Mouse (Mus musculus) limb, embryonic 15.5 days (tissue): ENCODE results near the gene Msmp. TPM values are rescaled to one million over a fixed set of nuclear protein-coding genes. Genes with fewer than 3 reads are reported as not detected.

ENCODE experiments used
- ATAC-seq: fragments of 200-750 bp; cut with Nextera tagmentation; 2 replicates; pipeline ENCODE4 v1.8.0; 2017; ENCODE audit warnings: low read depth, moderate TSS enrichment; ENCODE audit not compliant: insufficient number of reproducible peaks, low FRiP score, low TSS enrichment
- H3K27ac ChIP-seq: fragments of 300-500 bp; sonication (generic); 2 replicates; pipeline ENCODE4 v1.5.1; 2015; ENCODE audit warnings: moderate library complexity, mild to moderate bottlenecking, inconsistent platforms
- H3K27me3 ChIP-seq: fragments of 300-500 bp; sonication (generic); 2 replicates; pipeline ENCODE4 v1.6.1; 2015; ENCODE audit warnings: inconsistent platforms
- H3K36me3 ChIP-seq: fragments of 300-500 bp; sonication (generic); 2 replicates; pipeline ENCODE4 v1.6.1; 2015; ENCODE audit warnings: inconsistent platforms
- H3K4me1 ChIP-seq: fragments of 300-500 bp; sonication (generic); 2 replicates; pipeline ENCODE4 v1.6.1; 2015; ENCODE audit warnings: inconsistent platforms
- H3K4me2 ChIP-seq: fragments of 300-500 bp; sonication (generic); 2 replicates; pipeline ENCODE4 v1.6.1; 2015; ENCODE audit warnings: mild to moderate bottlenecking, inconsistent platforms
- H3K4me3 ChIP-seq: fragments of 300-500 bp; sonication (generic); 2 replicates; pipeline ENCODE4 v1.5.1; 2015; ENCODE audit warnings: mild to moderate bottlenecking, inconsistent platforms
- H3K9ac ChIP-seq: fragments of 300-500 bp; sonication (generic); 2 replicates; pipeline ENCODE4 v1.6.1; 2015; ENCODE audit warnings: inconsistent platforms
- H3K9me3 ChIP-seq: fragments of 300-500 bp; sonication (generic); 2 replicates; pipeline ENCODE4 v1.6.1; 2016; ENCODE audit warnings: inconsistent platforms
- WGBS: fragments of 180-500 bp; shearing (Covaris S2); methylation state at CpG from one replicate; pipeline ENCODE4 v1.1.7; 2015; 5-methylcytosine and 5-hydroxymethylcytosine counted together
- polyA plus RNA-seq: library from polyadenylated mRNA; unstranded; fragments of >200 nt; fragmentation: Nextera tagmentation; extraction: Ambion mirVana; gene quantifications from 2 replicates; pipeline ENCODE4 v1.2.1, GENCODE M21; 2015

Gene Msmp
- polyA plus RNA-seq, 1 experiment from 2014 or later = 2.0 TPM

DNA sequence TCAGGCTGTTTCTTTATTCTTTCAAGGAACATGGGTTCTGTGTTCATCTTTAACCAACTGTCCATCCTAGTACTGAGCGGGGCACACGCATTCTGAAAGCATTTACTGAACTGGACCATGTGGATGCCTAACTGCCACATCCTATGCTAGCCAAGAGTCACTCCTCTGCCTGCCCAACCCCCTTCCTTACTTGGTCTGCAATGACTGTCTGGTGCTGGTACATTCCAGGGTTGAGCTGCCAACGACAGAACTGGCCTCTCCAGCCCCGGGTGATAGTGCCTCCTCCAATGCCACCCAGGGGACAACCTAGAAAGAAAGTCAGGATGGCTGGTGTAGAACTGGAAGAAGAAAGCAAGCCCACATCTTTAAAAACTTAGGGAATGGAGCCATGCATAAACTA lies 10.7 kb downstream of the Msmp start:
- peaks cover 26% of the 10 kb centered on the region for H3K4me1 ChIP-seq
- no peaks in the 10 kb centered on the region for H3K9me3 ChIP-seq
- no peak overlapping the region for H3K27ac ChIP-seq
- H3K4me3 ChIP-seq = no peak overlapping the region
- H3K36me3 ChIP-seq = peaks cover 57% of the 10 kb centered on the region
- H3K9ac ChIP-seq = no peak overlapping the region
- 86% methylated on average over 4 of the region's 4 CpGs for WGBS
- no peak for ATAC-seq
- H3K4me2 ChIP-seq = no peak overlapping the region
- no peaks in the 10 kb centered on the region for H3K27me3 ChIP-seq

DNA sequence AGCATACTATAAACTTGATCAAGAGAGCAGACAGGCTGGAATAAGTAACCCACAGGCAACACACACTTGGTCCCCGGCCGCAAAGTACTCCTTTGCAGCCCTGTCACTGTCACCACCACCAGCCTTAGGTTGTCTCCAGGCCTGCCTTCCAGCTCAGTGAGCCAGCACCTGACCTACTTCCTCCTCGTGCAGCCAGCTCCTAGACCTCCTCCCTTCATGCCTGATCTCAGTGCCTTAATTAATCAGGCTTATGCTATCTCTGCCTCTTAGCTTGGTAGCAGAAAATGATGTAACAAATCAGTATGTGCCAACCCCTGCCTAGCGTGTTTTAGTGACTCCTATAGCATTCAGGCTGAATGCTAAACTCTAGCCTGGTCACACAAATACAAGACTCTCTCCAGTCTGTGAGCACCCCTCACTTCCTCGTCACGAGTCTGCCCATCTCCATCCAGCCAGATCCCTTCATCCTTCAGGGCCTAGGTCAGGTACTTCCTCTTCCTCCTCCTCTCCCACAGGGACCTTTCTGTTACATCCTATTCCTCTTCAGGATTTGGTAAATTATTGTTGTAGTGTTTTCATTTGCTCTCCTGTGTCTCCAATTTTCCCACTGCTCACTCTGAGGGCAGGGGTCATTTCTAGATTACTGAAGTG lies 12.8 kb downstream of the Msmp start:
- no peak overlapping the region for H3K4me2 ChIP-seq
- whole genome bisulfite sequencing = 80% methylated on average over 6 of the region's 6 CpGs
- peaks cover 9% of the 10 kb centered on the region for H3K4me1 ChIP-seq
- H3K27me3 ChIP-seq = no peaks in the 10 kb centered on the region
- no peak overlapping the region for H3K4me3 ChIP-seq
- ATAC-seq = no peak
- H3K27ac ChIP-seq = no peak overlapping the region
- H3K9me3 ChIP-seq = no peaks in the 10 kb centered on the region
- H3K9ac ChIP-seq = no peak overlapping the region
- peaks cover 78% of the 10 kb centered on the region for H3K36me3 ChIP-seq

DNA sequence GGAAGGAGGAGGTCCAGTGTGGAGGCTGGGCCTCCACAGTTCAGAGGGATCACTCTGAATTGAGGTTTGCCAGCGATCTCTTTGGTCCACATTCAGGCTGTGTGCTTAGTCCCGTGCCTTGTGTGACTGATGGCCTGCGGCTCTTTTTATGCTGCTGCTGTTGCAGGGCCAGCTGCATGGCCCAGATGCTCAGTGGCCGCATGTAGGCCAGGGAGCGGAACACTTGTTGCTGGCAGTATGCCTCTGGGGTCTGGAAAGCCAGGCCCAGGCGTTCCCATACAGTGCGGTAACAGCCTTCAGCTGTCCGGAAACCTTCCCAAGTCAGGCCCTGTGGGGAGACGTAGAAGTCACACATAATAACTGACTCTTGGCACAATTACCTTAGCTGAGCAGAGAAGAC lies 17.2 kb downstream of the Msmp start:
- Histone ChIP-seq H3K27me3 (no peaks in the 10 kb centered on the region), H3K9ac (no peak overlapping the region), H3K4me2 (no peak overlapping the region), H3K36me3 (peaks cover 84% of the 10 kb centered on the region), H3K9me3 (no peaks in the 10 kb centered on the region), H3K4me1 (peaks cover 13% of the 10 kb centered on the region), H3K4me3 (no peak overlapping the region), H3K27ac (no peak overlapping the region)
- WGBS = 92% methylated on average over 9 of the region's 9 CpGs
- ATAC-seq = no peak

DNA sequence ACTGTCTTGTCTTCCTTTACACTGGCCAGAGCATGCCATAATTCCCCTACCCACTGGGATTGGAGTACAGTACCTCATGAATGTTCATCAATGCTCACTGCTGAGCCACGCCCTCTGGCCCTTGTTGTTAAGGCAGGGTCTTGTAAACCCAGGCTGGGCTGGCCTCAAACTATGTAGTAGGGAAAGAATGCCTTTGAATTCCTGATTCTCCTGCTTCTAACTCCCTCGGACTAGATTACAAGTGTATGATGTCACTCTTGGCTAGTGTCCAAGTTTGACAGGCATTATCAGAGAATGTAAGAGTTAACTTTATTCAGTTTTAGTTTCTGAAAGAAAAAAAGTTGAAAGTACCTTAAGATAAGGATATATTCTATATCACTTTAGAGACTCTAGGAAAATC lies 20.1 kb downstream of the Msmp start:
- Histone ChIP-seq H3K4me3 (no peak overlapping the region; the same call in 1 of the 2 replicates), H3K27me3 (no peaks in the 10 kb centered on the region), H3K9me3 (no peaks in the 10 kb centered on the region), H3K36me3 (peaks cover 55% of the 10 kb centered on the region), H3K4me1 (peaks cover 32% of the 10 kb centered on the region), H3K9ac (no peak overlapping the region), H3K4me2 (no peak overlapping the region), H3K27ac (no peak overlapping the region)
- 47% methylated on average over 2 of the region's 2 CpGs for WGBS
- no peak for ATAC-seq

DNA sequence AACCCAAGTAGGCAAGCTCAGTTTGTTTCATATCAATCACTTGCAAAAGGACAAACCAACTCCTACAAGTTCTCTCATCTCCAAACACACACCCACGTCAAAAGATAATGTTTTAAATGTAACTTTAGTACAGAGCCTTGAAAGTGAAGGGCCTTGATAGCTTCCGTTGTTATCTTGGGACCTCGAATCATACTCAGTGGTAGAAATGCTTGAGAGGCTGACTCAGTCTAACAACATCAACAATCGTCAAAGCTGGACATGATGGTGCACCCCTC lies 20.8 kb downstream of the Msmp start:
- Histone ChIP-seq H3K9me3 (no peaks in the 10 kb centered on the region), H3K27ac (0 out of 2 replicates have a peak overlapping the region, but pooled peaks have one; percentile 99), H3K4me1 (peaks cover 39% of the 10 kb centered on the region), H3K27me3 (no peaks in the 10 kb centered on the region), H3K36me3 (peaks cover 48% of the 10 kb centered on the region), H3K4me2 (peak overlapping the region; percentile 75), H3K4me3 (peak overlapping the region; percentile 70), H3K9ac (no peak overlapping the region)
- 86% methylated on average over 4 of the region's 4 CpGs for WGBS
- ATAC-seq = no peak

DNA sequence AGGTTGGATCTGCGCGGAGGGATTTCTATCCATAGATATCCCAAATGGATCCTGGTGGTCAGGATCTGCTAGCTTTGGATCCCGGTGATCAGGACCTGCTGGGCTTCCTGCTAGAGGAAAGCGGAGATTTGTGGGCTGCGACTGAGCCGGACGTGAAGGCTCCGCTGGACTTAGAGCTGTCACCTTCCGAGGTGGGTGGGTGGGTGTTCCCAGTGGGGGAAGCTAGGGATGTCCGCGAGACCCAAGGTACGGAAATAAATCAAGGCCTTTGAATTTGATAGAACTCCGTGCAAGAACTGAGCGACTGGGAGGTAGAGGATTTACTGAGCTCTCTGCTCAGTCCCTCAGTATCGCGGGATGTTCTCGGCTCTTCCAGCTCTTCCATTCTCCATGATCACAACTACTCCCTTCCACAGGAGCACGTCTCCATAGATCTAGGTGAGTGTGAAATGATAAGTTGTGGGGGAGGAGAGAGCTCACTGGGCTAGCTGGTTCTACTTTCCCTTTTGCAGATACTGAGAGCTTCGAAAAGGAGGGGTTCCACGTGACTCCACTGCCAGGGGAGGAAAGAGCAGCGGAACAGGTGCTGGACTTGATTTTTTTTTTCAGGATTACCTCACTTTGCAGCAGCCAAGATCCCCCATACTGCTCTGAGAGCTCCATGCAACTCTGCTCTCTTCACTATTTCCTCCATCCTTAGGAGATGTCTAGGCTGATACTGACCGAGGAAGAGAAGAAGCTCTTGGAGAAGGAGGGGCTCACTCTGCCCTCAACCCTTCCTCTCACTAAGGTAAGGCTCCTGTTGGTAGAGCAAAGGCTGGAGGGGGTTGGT lies 21.3 kb downstream of the Msmp start:
- no peak for ATAC-seq
- peaks cover 43% of the 10 kb centered on the region for H3K36me3 ChIP-seq
- H3K27ac ChIP-seq = peak overlapping the region; percentile 99
- 7% methylated on average over 22 of the region's 22 CpGs for WGBS
- H3K9me3 ChIP-seq = no peaks in the 10 kb centered on the region
- peaks cover 44% of the 10 kb centered on the region for H3K4me1 ChIP-seq
- peak overlapping the region; percentile 70 for H3K4me3 ChIP-seq
- no peaks in the 10 kb centered on the region for H3K27me3 ChIP-seq
- peak overlapping the region; percentile 75 for H3K4me2 ChIP-seq
- H3K9ac ChIP-seq = peak overlapping the region; percentile 89

DNA sequence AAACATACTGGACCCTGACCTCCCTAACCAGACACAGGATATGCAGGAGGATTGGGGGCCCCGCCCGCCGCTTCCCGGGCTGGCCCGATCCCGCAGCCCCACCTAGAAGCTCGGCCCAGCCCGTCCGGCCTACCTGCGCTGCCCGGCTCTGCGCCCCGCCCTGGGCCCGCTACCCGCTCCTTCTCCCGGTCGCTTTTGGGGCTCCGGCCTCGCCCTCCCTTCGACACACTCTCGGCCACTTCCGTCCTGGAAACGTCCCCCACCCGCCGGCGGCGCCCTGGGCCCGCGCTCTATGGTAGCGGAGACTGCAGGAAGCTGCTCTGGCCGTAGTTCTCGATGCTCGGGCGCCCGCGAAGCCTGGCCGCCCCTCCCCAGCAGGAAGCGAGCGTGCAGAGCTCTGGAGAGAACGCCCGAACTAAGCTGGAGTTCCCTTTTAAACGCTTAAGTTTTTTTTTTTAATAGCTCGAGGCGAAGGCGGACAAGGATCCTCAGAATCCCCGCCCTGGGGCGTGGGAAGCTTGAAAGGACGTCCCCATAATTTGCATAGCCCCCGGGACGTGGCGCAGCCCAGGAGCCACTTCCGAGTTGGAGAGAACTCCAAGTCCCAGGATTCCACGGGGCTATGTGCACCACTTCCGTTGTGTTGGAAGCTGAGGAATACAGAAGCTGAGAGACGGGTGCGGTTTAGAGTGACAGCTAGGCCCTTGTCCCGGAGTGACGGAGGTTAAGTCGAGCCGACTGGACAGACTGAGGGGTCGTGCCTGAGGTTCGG lies 22.1 kb downstream of the Msmp start, which contains the start of the genes Creb3 and Tln1:
TSS of gene Creb3 (plus strand) at position 336 of the 772 bp plus-strand sequence.
TSS of gene Tln1 (minus strand) at position 695 of the 772 bp plus-strand sequence.
- Histone ChIP-seq H3K4me2 (peak within 1 kb of the TSS; percentile 75), H3K9me3 (no peaks in the 10 kb centered on the region), H3K4me3 (peak within 1 kb of the TSS; percentile 70), H3K27me3 (no peaks in the 10 kb centered on the region), H3K36me3 (peaks cover 42% of the 10 kb centered on the region), H3K9ac (peak within 1 kb of the TSS; percentile 89), H3K4me1 (peaks cover 51% of the 10 kb centered on the region), H3K27ac (peak within 1 kb of the TSS; percentile 99)
- WGBS = under 1% methylated on average over 62 of the region's 62 CpGs
- peak; percentile 92 for ATAC-seq

DNA sequence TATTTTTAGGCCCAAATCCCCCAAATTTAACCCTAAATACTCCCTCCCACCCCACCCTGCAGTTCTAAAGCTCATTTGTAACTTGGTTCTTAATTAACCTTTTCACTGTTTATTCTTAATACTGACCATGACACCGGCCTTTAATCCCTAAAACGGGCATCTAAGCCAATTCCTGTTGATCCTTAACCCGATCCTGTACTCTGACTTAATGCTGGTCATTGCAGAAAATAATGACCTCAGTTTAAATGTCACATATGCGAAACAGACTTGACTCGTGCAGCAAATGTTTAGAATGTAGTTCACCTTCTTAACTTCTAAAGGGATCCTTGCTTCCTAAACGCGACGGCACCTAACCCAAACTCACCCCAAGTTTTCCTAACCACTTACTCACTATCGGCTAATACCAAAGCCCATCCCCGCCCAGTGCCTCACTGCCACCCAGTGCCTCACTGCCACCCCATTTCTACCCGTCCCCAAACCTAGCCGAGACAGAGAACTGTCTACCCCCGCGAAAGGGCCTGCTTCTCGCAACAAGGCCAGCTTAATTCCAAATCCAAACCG lies 22.8 kb downstream of the Msmp start:
- H3K4me1 ChIP-seq = peaks cover 51% of the 10 kb centered on the region
- peak overlapping the region; percentile 70 for H3K4me3 ChIP-seq
- H3K27ac ChIP-seq = peak overlapping the region; percentile 99
- H3K36me3 ChIP-seq = peaks cover 42% of the 10 kb centered on the region
- peak overlapping the region; percentile 75 for H3K4me2 ChIP-seq
- ATAC-seq = no peak; the same call in 1 of the 2 replicates
- H3K9me3 ChIP-seq = no peaks in the 10 kb centered on the region
- peak overlapping the region; percentile 89 for H3K9ac ChIP-seq
- WGBS = 2% methylated on average over 16 of the region's 16 CpGs
- no peaks in the 10 kb centered on the region for H3K27me3 ChIP-seq

DNA sequence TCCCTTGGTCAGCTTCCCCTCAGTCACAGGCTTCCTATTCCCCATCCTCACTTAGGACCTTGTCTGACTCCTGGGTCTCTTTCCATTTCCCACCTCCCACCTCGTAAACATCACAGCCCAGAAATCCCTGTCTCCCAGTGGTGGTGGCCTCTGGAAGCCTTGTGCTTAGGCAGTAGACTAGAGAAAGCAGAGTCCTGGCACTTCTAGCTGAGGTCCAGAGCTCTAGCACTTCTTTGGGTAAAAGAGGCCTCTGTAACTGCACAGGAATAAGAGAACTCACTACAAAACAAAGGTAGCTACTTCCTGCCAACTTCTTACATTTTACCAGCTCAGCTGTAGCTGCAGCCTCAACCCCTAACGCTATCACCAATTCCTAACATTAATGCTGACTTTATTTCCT lies 23.3 kb downstream of the Msmp start:
- 14% methylated on average over 2 of the region's 2 CpGs for whole genome bisulfite sequencing
- Histone ChIP-seq H3K27me3 (no peaks in the 10 kb centered on the region), H3K36me3 (peaks cover 42% of the 10 kb centered on the region), H3K4me1 (peaks cover 51% of the 10 kb centered on the region), H3K4me3 (peak overlapping the region; percentile 70), H3K9me3 (no peaks in the 10 kb centered on the region), H3K9ac (0 out of 2 replicates have a peak overlapping the region, but pooled peaks have one; percentile 37), H3K4me2 (peak overlapping the region; percentile 75), H3K27ac (peak overlapping the region; percentile 99)
- ATAC-seq = no peak

DNA sequence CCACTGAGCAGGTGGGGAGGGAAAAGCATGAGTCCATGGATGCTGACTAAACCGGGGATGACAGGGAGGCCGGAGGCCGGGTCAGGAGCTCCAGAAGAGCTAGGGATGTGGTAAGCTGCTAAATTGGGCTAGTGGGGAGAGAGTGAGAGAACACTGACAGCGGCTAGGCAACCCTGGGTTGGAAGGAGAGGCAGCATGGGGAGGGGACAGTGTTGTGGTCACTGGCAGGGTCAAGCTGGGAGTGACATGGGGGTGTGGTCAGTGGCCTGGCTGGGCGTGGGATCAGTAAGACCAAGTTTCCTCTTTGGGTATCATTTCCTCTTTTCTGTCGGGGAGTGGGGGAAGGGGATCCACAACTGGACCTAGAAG lies 24.1 kb downstream of the Msmp start:
- Histone ChIP-seq H3K36me3 (peaks cover 42% of the 10 kb centered on the region), H3K4me1 (peaks cover 51% of the 10 kb centered on the region), H3K9ac (no peak overlapping the region), H3K27me3 (no peaks in the 10 kb centered on the region), H3K27ac (0 out of 2 replicates have a peak overlapping the region, but pooled peaks have one; percentile 38), H3K4me2 (peak overlapping the region; percentile 75), H3K4me3 (peak overlapping the region; percentile 70), H3K9me3 (no peaks in the 10 kb centered on the region)
- ATAC-seq = no peak
- WGBS = 43% methylated on average over 6 of the region's 6 CpGs

DNA sequence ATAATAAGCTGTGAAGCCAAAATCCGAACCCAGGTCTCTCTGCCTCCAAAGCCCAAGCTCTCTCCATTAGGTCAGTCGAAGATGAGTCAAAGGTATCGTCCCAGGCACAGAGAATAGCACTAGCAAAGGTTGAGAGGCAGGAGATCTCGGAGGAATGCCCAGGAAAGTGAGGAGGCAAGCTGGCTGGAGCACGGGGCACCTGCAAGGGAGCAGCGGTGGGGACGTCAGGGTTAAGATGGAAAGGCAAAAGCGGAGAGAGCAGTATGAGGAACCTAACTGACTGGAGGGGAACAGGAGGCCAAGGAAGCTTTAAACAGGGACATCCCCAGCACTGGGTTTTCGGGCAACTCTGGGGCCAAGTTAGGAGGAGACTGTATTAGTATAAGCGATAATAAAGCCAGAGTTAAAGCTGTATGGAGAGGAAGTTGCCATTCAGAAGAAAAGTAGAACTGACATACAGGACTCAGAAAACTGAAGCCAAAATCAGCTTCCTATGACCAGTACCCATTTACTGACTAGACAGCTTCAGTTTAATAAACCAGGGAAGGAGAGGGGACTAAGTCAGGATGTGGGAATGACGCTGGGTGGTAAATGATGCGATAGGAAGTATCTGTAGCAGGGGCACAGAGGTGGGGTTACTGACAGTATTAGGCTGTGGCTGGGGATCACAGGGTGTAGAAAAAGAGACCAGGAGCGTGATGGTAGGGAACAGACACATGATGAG lies 24.6 kb downstream of the Msmp start:
- 66% methylated on average over 13 of the region's 13 CpGs for WGBS
- H3K9ac ChIP-seq = peak overlapping the region; percentile 18; the same call in 1 of the 2 replicates
- H3K27me3 ChIP-seq = no peaks in the 10 kb centered on the region
- peak overlapping the region; percentile 38; the same call in 1 of the 2 replicates for H3K27ac ChIP-seq
- peak overlapping the region; percentile 75 for H3K4me2 ChIP-seq
- peaks cover 51% of the 10 kb centered on the region for H3K4me1 ChIP-seq
- peak overlapping the region; percentile 70 for H3K4me3 ChIP-seq
- H3K36me3 ChIP-seq = peaks cover 42% of the 10 kb centered on the region
- H3K9me3 ChIP-seq = no peaks in the 10 kb centered on the region
- no peak for ATAC-seq
